Mouse (Mus musculus) cerebellum, postnatal 25 days (tissue): Measurements from ENCODE around the gene Scml2.
"Not testable (repeated sequence)": the region's sequence is repeated elsewhere in the genome, so short reads cannot be mapped to it uniquely, and the experiment has no call there.

Source experiments
- DNase-seq, 2 experiments: peaks; one replicate each; pipeline ENCODE4 v3.0.0; 2021; ENCODE audit warnings: mixed read lengths in 2 of 2

Scml2 gene

GRCm38 (mm10) chrX:161116893-161117292 is at the start of gene Scml2:
TSS of gene Scml2 (plus strand) at chrX:161117193.
- DNase-seq: not testable (repeated sequence)

- DNase-seq: peak in 1 of 2 experiments; percentile 30
Measured at GRCm38 (mm10) chrX:161075576-161075975, 41.4 kb upstream of the Scml2 start.

- DNase-seq: peak; percentile 55 to 67
Measured at GRCm38 (mm10) chrX:161162314-161163068, 45.5 kb downstream of the Scml2 start.

DNA sequence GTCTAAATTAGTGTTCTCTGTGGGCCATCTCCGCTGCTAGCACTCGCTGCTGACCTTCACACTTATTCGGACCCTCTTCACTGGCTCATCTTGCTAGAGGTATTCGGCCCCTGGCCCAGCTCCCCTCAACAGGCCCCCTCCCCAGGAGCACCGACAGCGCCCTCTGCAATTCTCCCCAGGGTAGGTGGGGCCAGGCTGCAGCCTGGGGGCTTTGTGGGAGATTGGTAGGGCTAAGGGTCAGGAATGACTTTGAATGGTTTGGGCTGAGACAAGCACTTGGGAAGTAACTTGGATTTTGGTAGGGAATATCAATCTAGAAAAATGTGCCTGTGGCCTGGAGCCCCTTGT is 46.0 kb downstream of the Scml2 start:
- peak in 1 of 2 experiments; percentile 3 for DNase-seq

DNA sequence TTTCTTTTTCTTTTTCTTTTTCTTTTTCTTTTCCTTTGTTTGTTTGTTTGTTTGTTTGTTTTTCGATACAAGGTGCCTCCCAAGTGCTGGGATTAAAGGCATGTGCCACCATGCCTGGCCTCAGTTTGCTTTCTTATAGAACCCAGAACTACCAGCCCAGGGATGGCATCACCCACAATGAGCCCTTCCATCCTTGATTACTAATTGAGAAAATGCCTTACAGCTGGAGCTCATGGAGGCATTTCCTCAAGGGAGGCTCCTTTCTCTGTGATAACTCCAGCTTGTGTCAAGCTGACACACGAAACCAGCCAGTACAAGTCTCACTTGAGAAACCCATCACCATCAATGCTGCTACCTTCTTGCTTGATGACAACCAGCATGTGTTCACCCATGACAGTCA is 170.2 kb downstream of the Scml2 start, which contains the start of gene Gm15262:
Gene Gm15262, plus strand, starts transcription at position 301 of the 400 bp plus-strand sequence.
- not testable (repeated sequence) for DNase-seq
